Mouse (Mus musculus) embryonic facial prominence, embryonic 14.5 days (tissue): ENCODE measurements at regions not wholly inside any gene's neighbourhood (a gene's known extent, or its start where the extent isn't known, plus 50 kb on each side); places are given as distances from the start of the nearest gene placed in this dataset.

Source experiments
- ATAC-seq: fragments of 200-750 bp; cut with Nextera tagmentation; 2 replicates; pipeline ENCODE4 v1.8.0; 2017; ENCODE audit warnings: low read depth, moderate number of reproducible peaks, moderate TSS enrichment
- DNase-seq: peaks from one replicate; pipeline ENCODE4 v3.0.0-alpha.2; 2015; ENCODE audit warnings: low spot score
- H3K27ac ChIP-seq: fragments of 300-500 bp; sonication (generic); replicated peaks from 2 replicates; pipeline ENCODE4 v1.5.1; 2014; ENCODE audit warnings: low read depth, mild to moderate bottlenecking, low read length, moderate library complexity
- H3K27me3 ChIP-seq: fragments of 300-500 bp; sonication (generic); replicated peaks from 2 replicates; pipeline ENCODE4 v1.6.1; 2014; ENCODE audit warnings: low read length; ENCODE audit not compliant: control insufficient read depth, insufficient read depth
- H3K36me3 ChIP-seq: fragments of 300-500 bp; sonication (generic); 2 replicates; pipeline ENCODE4 v1.6.1; 2014; ENCODE audit warnings: low read length, mixed read lengths; ENCODE audit not compliant: control insufficient read depth, insufficient read depth
- H3K4me1 ChIP-seq: fragments of 300-500 bp; sonication (generic); 2 replicates; pipeline ENCODE4 v1.6.1; 2014; ENCODE audit warnings: antibody characterized with exemption, low read length; ENCODE audit not compliant: control insufficient read depth, insufficient read depth
- H3K4me2 ChIP-seq: fragments of 300-500 bp; sonication (generic); 2 replicates; pipeline ENCODE4 v1.6.1; 2014; ENCODE audit warnings: low read depth, mild to moderate bottlenecking, low read length, moderate library complexity, mixed read lengths
- H3K4me3 ChIP-seq: fragments of 300-500 bp; sonication (generic); 2 replicates; pipeline ENCODE4 v1.5.1; 2014; ENCODE audit warnings: low read depth, mild to moderate bottlenecking, low read length
- H3K9ac ChIP-seq: fragments of 300-500 bp; sonication (generic); 2 replicates; pipeline ENCODE4 v1.6.1; 2014; ENCODE audit warnings: low read depth, mild to moderate bottlenecking, low read length, moderate library complexity, mixed read lengths
- H3K9me3 ChIP-seq: fragments of 300-500 bp; sonication (generic); 2 replicates; pipeline ENCODE4 v1.6.1; 2016; ENCODE audit warnings: low read length; ENCODE audit not compliant: control insufficient read depth
- WGBS: fragments of 180-500 bp; shearing (Covaris S2); extraction: QIAGEN DNeasy Blood & Tissue Kit; methylation state at CpG from one replicate; pipeline ENCODE4 v1.1.7; 2014; 5-methylcytosine and 5-hydroxymethylcytosine counted together

GRCm38 (mm10) chr4:24415048-24415447 is 81.2 kb upstream of the Mms22l start:
- Histone ChIP-seq H3K9ac (no peak overlapping the region), H3K4me3 (no peak overlapping the region), H3K4me1 (no peaks in the 10 kb centered on the region), H3K27ac (no peak overlapping the region), H3K27me3 (no peaks in the 10 kb centered on the region), H3K4me2 (no peak overlapping the region), H3K36me3 (no peaks in the 10 kb centered on the region), H3K9me3 (no peaks in the 10 kb centered on the region)
- 96% methylated on average over 1 of the region's 1 CpGs for WGBS
- DNase-seq: no peak
- no peak for ATAC-seq

DNA sequence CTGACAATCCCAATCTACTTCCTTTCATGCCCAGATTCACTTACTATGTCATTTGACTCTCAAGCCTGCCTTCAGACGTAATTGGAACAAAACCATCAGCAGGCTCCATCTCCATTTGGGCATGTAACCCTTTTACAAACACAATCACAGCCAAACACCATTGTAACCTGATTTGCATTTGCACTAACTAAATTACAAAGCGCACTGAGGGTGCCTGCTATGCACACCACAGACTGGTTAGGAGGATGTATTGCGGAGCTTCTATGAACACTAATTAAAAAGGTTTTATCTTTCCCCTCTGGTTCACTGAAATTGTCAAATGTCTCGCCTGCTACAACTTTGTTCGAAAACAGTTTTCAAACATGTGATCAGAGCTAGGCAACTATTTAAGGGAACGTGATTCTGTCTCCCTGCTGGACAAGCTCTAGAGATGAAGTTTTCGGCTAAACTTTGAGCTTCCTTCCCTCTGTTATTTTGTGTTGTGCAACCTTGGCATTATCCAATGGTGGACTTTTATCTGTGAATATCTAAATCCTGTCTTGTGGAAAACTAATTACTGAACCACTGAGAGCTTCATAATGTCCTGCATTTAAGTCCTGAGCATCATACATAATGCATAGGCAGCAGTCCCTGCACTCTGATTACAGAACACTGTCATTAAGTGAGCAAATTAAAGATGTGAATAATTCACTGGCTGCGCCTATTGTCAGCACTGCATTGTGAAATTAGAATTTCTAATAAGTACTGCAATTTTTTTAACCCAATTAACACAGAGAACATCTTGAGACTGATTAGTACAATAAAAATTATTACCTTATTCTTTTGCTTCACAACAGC is 66.9 kb upstream of the Mms22l start:
- DNase-seq: peak; percentile 25
- Histone ChIP-seq H3K9me3 (no peaks in the 10 kb centered on the region), H3K4me3 (no peak overlapping the region), H3K4me2 (no peak overlapping the region), H3K27me3 (no peaks in the 10 kb centered on the region), H3K27ac (no peak overlapping the region), H3K36me3 (no peaks in the 10 kb centered on the region), H3K9ac (no peak overlapping the region), H3K4me1 (no peaks in the 10 kb centered on the region)
- ATAC-seq: no peak
- 60% methylated on average over 8 of the region's 8 CpGs for WGBS

GRCm38 (mm10) chr4:24429929-24430752 is 66.1 kb upstream of the Mms22l start:
- WGBS: 48% methylated on average over 8 of the region's 8 CpGs
- ATAC-seq (no peak), DNase-seq (no peak)
- no peak overlapping the region for H3K4me3 ChIP-seq
- no peak overlapping the region for H3K27ac ChIP-seq
- no peak overlapping the region for H3K9ac ChIP-seq
- H3K9me3 ChIP-seq: no peaks in the 10 kb centered on the region
- H3K27me3 ChIP-seq: no peaks in the 10 kb centered on the region
- no peaks in the 10 kb centered on the region for H3K4me1 ChIP-seq
- H3K36me3 ChIP-seq: no peaks in the 10 kb centered on the region
- no peak overlapping the region for H3K4me2 ChIP-seq

DNA sequence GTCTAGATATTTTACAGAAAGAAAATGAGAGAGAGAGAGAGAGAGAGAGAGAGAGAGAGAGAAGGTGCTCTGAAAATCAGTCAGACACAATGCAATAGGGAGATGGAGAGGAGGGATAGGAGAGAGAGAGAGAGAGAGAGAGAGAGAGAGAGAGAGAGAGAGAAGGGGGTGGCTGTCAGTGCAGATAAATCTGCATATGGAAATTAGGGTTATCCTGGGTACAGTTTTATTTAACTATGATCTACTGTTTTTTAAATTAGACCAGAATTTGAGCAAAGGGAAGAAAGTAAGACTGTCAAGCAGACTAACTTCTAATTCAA is 65.5 kb upstream of the Mms22l start:
- no peak overlapping the region for H3K4me3 ChIP-seq
- no peaks in the 10 kb centered on the region for H3K36me3 ChIP-seq
- no peaks in the 10 kb centered on the region for H3K9me3 ChIP-seq
- DNase-seq: no peak
- no peaks in the 10 kb centered on the region for H3K27me3 ChIP-seq
- no peak overlapping the region for H3K4me2 ChIP-seq
- no peak for ATAC-seq
- no peaks in the 10 kb centered on the region for H3K4me1 ChIP-seq
- no peak overlapping the region for H3K9ac ChIP-seq
- H3K27ac ChIP-seq: no peak overlapping the region

GRCm38 (mm10) chr4:24437258-24437657 is 59.0 kb upstream of the Mms22l start:
- no peaks in the 10 kb centered on the region for H3K36me3 ChIP-seq
- H3K9me3 ChIP-seq: no peaks in the 10 kb centered on the region
- ATAC-seq (no peak), DNase-seq (no peak)
- H3K9ac ChIP-seq: no peak overlapping the region
- no peak overlapping the region for H3K4me2 ChIP-seq
- H3K27me3 ChIP-seq: no peaks in the 10 kb centered on the region
- no peak overlapping the region for H3K27ac ChIP-seq
- WGBS: 92% methylated on average over 4 of the region's 4 CpGs
- H3K4me1 ChIP-seq: no peaks in the 10 kb centered on the region
- H3K4me3 ChIP-seq: no peak overlapping the region
